Mouse (Mus musculus): ENCODE data around the gene BC048403. TPM values are rescaled to one million over a fixed set of nuclear protein-coding genes. Genes with fewer than 3 reads are reported as not detected.
"Not testable (repeated sequence)": the region's sequence is repeated elsewhere in the genome, so short reads cannot be mapped to it uniquely, and the experiment has no call there.

Gene BC048403
- polyA plus RNA-seq, 1 experiment: 7.6 TPM

DNA sequence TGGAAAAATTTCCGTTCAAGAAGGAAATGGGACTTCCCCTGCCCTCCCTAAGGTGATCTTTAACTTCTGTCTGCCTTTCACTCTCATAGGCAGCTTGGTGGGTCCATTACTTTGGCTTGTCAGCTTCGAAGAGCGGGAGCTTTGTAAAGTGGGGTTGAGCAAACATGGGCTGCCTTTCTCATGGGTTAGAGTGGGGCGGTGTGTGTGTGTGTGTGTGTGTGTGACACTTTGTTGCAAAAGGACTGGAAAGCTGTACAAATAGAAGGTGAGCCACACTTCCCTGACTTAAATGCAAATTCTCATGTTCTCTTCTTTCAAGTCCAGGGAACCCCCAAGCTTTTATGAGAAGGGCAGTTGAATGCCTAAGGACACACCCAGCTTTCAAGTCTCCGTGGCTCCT is 14.5 kb downstream of the BC048403 start:
- Histone ChIP-seq H3K4me1 (ENCODE audit: control insufficient read depth, insufficient read depth, low read length) (no peaks in the 10 kb centered on the region), H3K27ac (ENCODE audit: insufficient read depth, low read length) (no peak overlapping the region), H3K4me3 (ENCODE audit: insufficient read depth, low read length) (no peak overlapping the region)
- TF ChIP-seq CTCF (IDR thresholded peaks at IDR 0.05; ENCODE audit: extremely low read depth, insufficient read depth, low read length): no peak
- no peak for TF ChIP-seq POLR2A (IDR thresholded peaks at IDR 0.05; ENCODE audit: extremely low read depth, insufficient read depth, low read length)

DNA sequence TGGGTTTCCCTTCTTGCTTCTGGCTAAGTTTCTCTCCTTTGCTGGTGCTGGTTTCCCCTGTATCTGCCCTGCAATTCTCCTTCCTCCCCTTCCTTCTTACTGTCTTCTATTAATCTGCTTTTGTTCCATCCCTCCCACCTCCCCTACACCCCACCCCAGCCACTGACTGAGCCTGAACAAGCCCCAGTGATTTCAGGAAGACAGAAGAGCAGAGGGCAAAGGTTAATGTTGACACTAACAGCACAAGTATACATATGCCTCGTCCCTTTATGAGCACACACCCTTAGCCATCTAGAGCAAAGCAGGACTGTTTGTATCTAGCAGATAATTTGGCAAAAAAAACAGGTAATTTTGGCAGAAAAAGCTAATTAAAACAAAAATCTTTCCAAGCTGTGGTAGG is 16.1 kb downstream of the BC048403 start:
- Histone ChIP-seq H3K27ac (ENCODE audit: insufficient read depth, low read length) (no peak overlapping the region), H3K4me1 (ENCODE audit: control insufficient read depth, insufficient read depth, low read length) (no peaks in the 10 kb centered on the region), H3K4me3 (ENCODE audit: insufficient read depth, low read length) (no peak overlapping the region)
- TF ChIP-seq POLR2A (IDR thresholded peaks at IDR 0.05; ENCODE audit: extremely low read depth, insufficient read depth, low read length) (no peak), CTCF (IDR thresholded peaks at IDR 0.05; ENCODE audit: extremely low read depth, insufficient read depth, low read length) (no peak)

DNA sequence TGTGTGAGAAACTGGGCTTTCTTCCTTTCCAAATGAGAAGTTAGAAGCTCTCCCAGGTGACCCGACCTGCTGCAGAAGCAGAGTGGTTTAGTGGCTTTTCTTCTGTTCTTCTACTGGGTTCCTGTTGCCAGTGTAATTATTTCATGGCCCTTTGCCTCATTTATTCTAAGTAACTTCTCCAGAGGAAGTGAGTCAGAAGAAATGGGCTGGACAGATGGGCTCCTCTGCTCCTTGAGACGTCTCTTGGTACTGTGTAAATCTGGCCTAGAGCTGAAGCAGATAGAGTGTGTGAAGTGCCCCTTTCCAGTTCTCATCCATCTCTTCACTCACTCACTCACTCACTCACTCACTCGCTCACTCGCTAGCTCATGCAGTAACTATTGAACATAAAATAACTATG is 16.9 kb downstream of the BC048403 start:
- no peak overlapping the region for H3K27ac ChIP-seq (ENCODE audit: insufficient read depth, low read length)
- H3K4me1 ChIP-seq (ENCODE audit: control insufficient read depth, insufficient read depth, low read length): no peaks in the 10 kb centered on the region
- no peak overlapping the region for H3K4me3 ChIP-seq (ENCODE audit: insufficient read depth, low read length)
- TF ChIP-seq POLR2A (IDR thresholded peaks at IDR 0.05; ENCODE audit: extremely low read depth, insufficient read depth, low read length): no peak

DNA sequence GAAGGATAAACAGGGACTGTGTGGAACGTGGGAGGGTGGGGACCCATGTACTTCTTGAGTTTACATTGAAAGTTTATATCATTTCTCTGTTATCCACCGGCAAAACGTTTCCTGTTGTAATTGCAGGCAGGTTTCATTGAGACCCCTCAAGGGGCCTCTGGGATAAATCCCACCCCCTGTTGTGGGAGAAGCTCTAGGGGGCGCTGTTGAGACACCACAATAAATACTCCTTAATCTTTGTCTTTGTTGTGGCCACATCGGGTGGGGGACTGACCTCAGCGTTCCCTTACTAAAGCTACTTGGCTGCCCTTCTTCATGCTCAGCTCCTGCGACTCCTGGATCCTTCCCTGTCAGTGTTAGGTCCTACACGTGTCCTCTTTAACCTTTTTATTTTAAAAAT is 19.4 kb downstream of the BC048403 start:
- no peak overlapping the region for H3K4me3 ChIP-seq (ENCODE audit: insufficient read depth, low read length)
- TF ChIP-seq CTCF (IDR thresholded peaks at IDR 0.05; ENCODE audit: extremely low read depth, insufficient read depth, low read length) (no peak), POLR2A (IDR thresholded peaks at IDR 0.05; ENCODE audit: extremely low read depth, insufficient read depth, low read length) (no peak)
- H3K27ac ChIP-seq (ENCODE audit: insufficient read depth, low read length): no peak overlapping the region
- H3K4me1 ChIP-seq (ENCODE audit: control insufficient read depth, insufficient read depth, low read length): no peaks in the 10 kb centered on the region

DNA sequence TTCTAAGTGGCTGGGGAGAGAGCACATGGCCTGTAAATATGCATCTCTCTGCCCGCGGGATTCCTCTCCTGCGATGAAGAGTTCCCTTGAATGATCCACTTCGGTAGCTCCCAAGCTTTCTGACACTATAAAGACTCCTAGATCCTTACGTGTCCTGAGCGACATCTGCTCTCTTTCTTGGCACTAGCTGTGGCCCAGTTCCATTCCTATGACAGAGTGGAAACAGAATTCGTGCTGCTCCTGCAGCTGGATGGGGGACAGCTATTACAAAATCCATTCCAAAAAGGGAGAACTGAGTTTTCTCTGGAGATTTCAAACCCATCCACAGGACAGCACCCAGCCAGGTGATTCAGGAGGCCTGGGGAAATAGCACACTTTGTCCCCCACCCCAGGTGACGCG is 22.4 kb downstream of the BC048403 start:
- no peak for TF ChIP-seq CTCF (IDR thresholded peaks at IDR 0.05; ENCODE audit: extremely low read depth, insufficient read depth, low read length)
- no peak for TF ChIP-seq POLR2A (IDR thresholded peaks at IDR 0.05; ENCODE audit: extremely low read depth, insufficient read depth, low read length)
- Histone ChIP-seq H3K4me3 (ENCODE audit: insufficient read depth, low read length) (no peak overlapping the region), H3K4me1 (ENCODE audit: control insufficient read depth, insufficient read depth, low read length) (no peaks in the 10 kb centered on the region), H3K27ac (ENCODE audit: insufficient read depth, low read length) (no peak overlapping the region)

DNA sequence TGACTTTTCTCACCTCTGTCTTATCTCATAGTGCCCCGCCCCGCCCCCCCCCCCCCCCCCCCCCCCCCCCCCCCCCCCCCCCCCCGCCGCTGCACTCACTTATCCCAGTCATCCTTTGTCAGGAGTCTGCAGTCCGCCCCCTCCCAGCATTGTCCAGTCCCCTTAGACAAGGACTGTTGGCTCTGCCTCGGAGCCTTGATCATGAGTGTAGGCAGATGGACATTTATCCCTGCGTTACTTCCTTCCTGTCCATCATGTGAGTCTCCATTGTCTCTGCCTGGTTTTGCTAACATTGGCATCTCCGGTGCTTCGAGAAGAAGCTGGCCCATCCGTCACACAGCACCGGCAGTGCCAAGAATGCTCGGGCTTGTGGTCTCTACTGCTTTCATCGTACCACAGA is 23.5 kb downstream of the BC048403 start:
- no peak for TF ChIP-seq CTCF (IDR thresholded peaks at IDR 0.05; ENCODE audit: extremely low read depth, insufficient read depth, low read length)
- no peak for TF ChIP-seq POLR2A (IDR thresholded peaks at IDR 0.05; ENCODE audit: extremely low read depth, insufficient read depth, low read length)
- Histone ChIP-seq H3K4me1 (ENCODE audit: control insufficient read depth, insufficient read depth, low read length) (no peaks in the 10 kb centered on the region), H3K4me3 (ENCODE audit: insufficient read depth, low read length) (no peak overlapping the region), H3K27ac (ENCODE audit: insufficient read depth, low read length) (no peak overlapping the region)

DNA sequence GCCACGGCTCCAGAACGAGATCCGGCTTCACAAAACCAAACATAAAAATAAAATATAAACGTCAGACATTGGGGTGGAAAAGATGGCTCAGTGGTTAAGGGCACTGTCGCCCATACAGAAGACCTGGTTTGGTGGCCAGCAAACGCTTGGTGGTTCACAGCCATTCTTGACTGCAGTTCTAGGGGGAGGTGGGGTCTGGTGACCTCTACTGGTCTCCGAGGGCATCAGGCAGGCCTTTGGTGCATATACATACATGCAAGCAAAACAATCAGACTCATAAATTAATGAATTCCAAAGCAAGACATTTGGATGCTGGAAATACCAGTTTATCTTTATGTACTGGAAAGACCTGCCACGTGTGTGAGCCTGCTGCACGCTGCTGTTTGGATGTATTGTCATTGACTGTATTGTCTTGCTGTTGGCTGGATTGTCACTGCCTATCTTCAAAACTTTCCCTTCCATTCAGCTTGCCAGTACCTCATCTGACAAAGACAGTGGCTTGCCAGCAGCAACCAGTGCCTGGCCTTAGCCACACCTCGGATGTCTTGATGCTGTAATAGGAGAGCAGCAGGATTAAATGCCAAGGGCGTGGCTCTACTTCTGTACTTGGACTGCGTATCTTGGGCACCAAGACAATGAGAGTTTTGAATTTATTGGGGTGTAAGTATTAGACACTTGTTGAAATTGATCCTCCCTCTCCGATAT is 24.9 kb downstream of the BC048403 start:
- Histone ChIP-seq H3K27ac (ENCODE audit: insufficient read depth, low read length) (no peak overlapping the region), H3K4me3 (ENCODE audit: insufficient read depth, low read length) (no peak overlapping the region), H3K4me1 (ENCODE audit: control insufficient read depth, insufficient read depth, low read length) (no peaks in the 10 kb centered on the region)
- TF ChIP-seq POLR2A (IDR thresholded peaks at IDR 0.05; ENCODE audit: extremely low read depth, insufficient read depth, low read length) (no peak), CTCF (IDR thresholded peaks at IDR 0.05; ENCODE audit: extremely low read depth, insufficient read depth, low read length) (no peak)

DNA sequence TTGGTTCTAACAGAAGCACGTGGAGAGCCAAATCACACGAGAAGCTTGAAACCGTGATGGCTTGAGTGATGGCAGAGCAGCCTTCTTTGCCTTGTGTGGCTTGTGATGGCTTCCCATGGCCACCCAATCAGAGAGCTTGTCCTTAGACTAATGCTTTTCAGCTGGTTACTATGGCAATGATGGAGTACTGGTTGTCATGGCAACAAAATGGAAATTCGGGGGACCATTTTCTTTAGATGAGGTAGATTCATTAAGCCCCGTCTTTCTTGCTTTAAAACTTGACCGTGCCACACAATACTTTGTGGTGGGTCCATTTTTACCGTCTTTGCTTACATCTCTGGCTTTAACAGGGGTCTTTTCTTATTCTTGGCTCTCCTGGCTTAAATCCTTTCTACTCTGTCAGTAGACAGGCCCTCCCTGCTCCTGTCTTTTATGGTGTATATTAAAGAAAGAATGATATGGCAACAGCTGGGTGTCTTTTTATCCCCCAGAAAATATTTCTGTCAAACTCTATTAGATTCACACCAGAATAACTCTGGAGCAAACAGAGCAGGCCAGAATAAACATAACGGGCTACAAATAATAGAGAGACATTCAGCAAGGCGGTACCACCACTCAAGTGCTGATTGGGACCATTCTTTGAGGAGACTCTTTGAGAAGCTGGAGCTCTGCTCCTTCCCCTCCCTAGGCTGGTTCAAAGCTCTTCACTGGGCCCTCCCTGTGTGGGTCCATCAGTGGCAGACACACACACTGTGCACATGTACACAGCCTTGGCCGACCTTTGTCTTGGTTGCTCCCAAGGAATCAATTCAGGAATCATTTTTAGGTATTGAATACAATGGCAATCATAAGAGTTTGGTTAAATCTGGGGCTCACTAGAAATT is 25.7 kb downstream of the BC048403 start:
- Histone ChIP-seq H3K4me1 (ENCODE audit: control insufficient read depth, insufficient read depth, low read length) (no peaks in the 10 kb centered on the region), H3K4me3 (ENCODE audit: insufficient read depth, low read length) (no peak overlapping the region), H3K27ac (ENCODE audit: insufficient read depth, low read length) (no peak overlapping the region)
- TF ChIP-seq CTCF (IDR thresholded peaks at IDR 0.05; ENCODE audit: extremely low read depth, insufficient read depth, low read length) (no peak), POLR2A (IDR thresholded peaks at IDR 0.05; ENCODE audit: extremely low read depth, insufficient read depth, low read length) (no peak)

DNA sequence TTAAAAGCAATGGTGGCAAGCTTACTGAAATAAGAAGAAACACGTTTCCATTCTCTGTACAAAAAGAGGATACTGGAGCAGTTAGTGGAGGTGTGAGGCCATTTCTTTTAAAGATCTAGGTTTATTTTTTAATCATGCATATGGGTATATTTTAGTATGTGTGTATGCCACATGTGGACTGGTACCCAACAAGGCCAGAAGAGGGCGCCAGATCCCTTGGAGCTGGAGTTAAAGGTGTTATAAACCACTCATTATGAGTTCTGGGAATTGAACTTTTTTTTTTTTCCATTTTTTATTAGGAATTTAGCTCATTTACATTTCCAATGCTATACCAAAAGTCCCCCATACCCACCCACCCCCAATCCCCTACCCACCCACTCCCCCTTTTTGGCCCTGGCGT is 27.6 kb downstream of the BC048403 start:
- not testable (repeated sequence) for H3K4me3 ChIP-seq (ENCODE audit: insufficient read depth, low read length)

DNA sequence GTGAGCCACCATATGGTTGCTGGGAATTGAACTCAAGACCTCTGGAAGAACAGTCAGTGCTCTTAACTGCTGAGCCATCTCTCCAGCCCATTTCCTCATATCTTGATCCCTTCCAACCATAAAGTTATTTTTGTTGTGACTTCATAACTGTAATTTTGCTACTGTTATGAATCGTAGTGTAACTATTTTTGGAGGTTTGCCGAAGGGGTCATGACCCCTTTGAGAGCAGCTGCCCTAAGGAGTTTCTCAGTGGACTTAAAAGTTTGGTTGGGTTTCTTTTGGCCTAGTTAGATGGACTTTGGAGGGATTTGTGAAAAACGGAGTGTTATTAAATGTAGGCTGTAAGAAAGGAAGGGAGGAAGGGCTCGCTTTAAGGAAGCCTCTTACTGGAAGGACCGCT is 30.0 kb downstream of the BC048403 start:
- no peak for TF ChIP-seq CTCF (IDR thresholded peaks at IDR 0.05; ENCODE audit: extremely low read depth, insufficient read depth, low read length)
- no peak for TF ChIP-seq POLR2A (IDR thresholded peaks at IDR 0.05; ENCODE audit: extremely low read depth, insufficient read depth, low read length)
- H3K4me3 ChIP-seq (ENCODE audit: insufficient read depth, low read length): no peak overlapping the region

More for the DNA sequence above, 27.6 kb downstream of the BC048403 start:
- not testable (repeated sequence) for H3K4me1 ChIP-seq (ENCODE audit: control insufficient read depth, insufficient read depth, low read length); H3K27ac ChIP-seq (ENCODE audit: insufficient read depth, low read length)

More for the DNA sequence above, 30.0 kb downstream of the BC048403 start:
- H3K27ac ChIP-seq (ENCODE audit: insufficient read depth, low read length): no peak overlapping the region
- H3K4me1 ChIP-seq (ENCODE audit: control insufficient read depth, insufficient read depth, low read length): no peaks in the 10 kb centered on the region
